Mouse (Mus musculus): ENCODE data around the gene Megf8. TPM values are rescaled to one million over a fixed set of nuclear protein-coding genes. Genes with fewer than 3 reads are reported as not detected.
A peak's percentile ranks its signal among the peaks of the same experiment; 100 is the strongest.
"Not testable (repeated sequence)": the region's sequence is repeated elsewhere in the genome, so short reads cannot be mapped to it uniquely, and the experiment has no call there.

Megf8 gene
- polyA plus RNA-seq, 1 experiment from 2014 or later, result 6.2 TPM

DNA sequence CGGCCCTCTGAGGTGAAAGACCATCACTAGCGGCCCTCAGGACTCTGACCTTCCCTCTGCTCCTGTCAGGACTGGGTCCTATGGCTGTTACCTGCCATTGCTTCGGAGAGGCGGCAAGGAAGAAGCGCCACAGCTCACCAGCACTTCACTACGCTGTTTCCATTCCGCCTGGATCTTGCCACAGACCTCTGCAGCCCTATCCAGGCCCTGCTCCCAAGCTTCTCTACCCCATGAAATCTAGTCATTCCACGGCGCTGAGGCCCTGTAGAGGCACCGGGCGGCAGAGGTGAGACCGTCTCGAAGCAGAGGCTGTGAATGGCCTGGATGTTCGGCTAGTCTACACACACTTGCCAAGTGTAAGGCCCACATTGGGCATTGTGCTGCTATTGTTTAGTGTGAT is 79.7 kb downstream of the Megf8 start:
- 86% methylated on average over 14 of the region's 14 CpGs for WGBS
- Histone ChIP-seq H3K9me3 (replicated peaks) (no peaks in the 10 kb centered on the region), H3K4me1 (replicated peaks) (peaks cover 26% of the 10 kb centered on the region), H3K9ac (no peak overlapping the region), H3K4me2 (peak overlapping the region; percentile 90), H3K36me3 (no peaks in the 10 kb centered on the region), H3K4me3 (peak overlapping the region; percentile 81; the same call in 1 of the 2 replicates), H3K27me3 (no peaks in the 10 kb centered on the region), H3K27ac (peak overlapping the region; percentile 60; the same call in 1 of the 2 replicates)
- ATAC-seq (replicated peaks; ENCODE audit: insufficient number of reproducible peaks, insufficient read depth, low FRiP score, low read depth), result no peak

DNA sequence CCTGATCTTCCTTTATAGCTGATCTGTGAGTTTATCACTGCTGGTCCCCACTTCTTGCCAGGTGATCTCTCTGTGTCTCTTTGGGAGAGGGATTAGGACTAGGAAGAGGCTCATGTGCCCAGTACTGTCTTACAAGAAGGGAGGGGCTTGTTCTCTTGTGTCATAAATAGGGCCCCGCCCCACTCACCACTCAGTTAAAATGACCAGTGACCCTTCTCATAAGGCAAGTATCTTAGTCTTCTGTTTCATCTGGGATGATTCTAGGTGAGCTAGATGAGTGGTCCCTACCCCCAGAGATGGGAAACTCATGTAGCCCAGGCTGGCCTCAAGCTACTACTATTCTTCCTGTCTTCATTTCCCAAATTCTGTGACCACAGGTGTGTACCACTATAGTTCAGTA is 81.6 kb downstream of the Megf8 start, which contains the start of gene Lipe:
TSS of gene Lipe (minus strand) at position 101 of the 400 bp plus-strand sequence.
- H3K27ac ChIP-seq, result no peak within 1 kb of the TSS
- peaks cover 31% of the 10 kb centered on the region for H3K4me1 ChIP-seq (replicated peaks)
- H3K9me3 ChIP-seq (replicated peaks), result no peaks in the 10 kb centered on the region
- H3K27me3 ChIP-seq, result no peaks in the 10 kb centered on the region
- H3K4me3 ChIP-seq, result no peak within 1 kb of the TSS
- no peaks in the 10 kb centered on the region for H3K36me3 ChIP-seq
- ATAC-seq (replicated peaks; ENCODE audit: insufficient number of reproducible peaks, insufficient read depth, low FRiP score, low read depth), result no peak
- WGBS, result 89% methylated on average over 1 of the region's 1 CpGs
- H3K9ac ChIP-seq, result no peak within 1 kb of the TSS
- no peak within 1 kb of the TSS for H3K4me2 ChIP-seq

DNA sequence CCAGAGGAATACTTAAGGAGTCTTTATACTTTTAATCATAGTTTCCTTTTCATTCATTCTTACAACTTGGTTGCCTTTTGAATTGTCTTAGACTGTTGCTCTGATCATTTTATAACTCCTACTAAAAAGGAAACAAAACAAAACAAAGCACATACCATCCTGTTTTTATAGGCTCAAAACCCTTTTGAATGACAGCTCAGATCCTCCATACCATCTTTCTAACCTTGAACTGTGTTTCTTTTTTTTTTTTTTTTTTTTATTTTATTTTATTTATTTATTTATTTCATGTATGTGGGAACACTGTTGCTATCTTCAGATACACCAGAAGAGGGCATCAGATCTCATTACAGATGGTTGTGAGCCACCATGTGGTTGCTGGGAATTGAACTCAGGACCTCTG is 82.1 kb downstream of the Megf8 start:
- not testable (repeated sequence) for ATAC-seq (replicated peaks; ENCODE audit: insufficient number of reproducible peaks, insufficient read depth, low FRiP score, low read depth); H3K4me3 ChIP-seq; H3K4me2 ChIP-seq; H3K27ac ChIP-seq; H3K36me3 ChIP-seq; H3K9ac ChIP-seq; H3K27me3 ChIP-seq; H3K9me3 ChIP-seq (replicated peaks)
- peaks cover 27% of the 10 kb centered on the region for H3K4me1 ChIP-seq (replicated peaks)

DNA sequence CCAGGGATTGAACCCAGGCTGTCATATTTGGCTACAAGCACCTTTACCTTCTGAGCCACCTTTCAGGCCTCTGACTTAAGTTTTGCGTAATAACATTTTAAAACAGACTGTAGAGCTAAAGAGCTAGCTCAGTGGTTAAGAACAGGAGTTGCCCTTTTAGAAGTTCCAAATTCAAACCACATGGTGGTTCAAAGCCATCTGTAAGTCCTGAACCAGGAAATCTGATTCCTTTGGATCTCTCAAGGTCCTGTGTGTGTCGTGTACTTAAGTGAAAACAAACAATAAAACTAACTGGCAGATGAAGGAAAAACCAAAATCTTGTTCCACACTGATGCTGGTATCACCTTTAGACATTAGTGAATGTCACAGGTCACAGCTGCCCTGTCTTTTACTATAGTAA is 84.6 kb downstream of the Megf8 start:
- no peaks in the 10 kb centered on the region for H3K27me3 ChIP-seq
- H3K9ac ChIP-seq, result no peak overlapping the region
- 68% methylated on average over 2 of the region's 2 CpGs for WGBS
- no peak overlapping the region for H3K4me2 ChIP-seq
- no peak overlapping the region for H3K27ac ChIP-seq
- H3K9me3 ChIP-seq (replicated peaks), result no peaks in the 10 kb centered on the region
- no peak overlapping the region for H3K4me3 ChIP-seq
- H3K36me3 ChIP-seq, result no peaks in the 10 kb centered on the region
- H3K4me1 ChIP-seq (replicated peaks), result peaks cover 14% of the 10 kb centered on the region
- no peak for ATAC-seq (replicated peaks; ENCODE audit: insufficient number of reproducible peaks, insufficient read depth, low FRiP score, low read depth)

DNA sequence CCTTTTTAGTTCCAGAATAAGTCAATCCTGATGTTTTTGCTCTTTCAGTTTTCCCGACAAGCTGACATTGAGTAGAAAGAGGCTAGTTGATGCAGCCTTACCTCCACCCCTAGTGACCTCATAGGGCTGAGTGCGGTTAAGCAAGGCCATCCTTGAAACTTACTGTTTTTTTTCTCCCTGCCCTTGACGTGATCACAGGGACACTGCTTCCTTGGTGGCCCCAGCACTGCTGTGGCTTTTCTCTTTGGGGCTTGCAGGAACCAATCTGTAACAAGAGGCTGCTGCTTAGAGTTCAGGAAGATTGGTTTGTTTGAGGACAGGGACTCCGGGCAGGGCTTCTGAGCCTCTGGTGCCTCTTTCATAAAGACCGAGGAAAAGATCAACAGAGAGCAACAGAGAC is 85.0 kb downstream of the Megf8 start:
- no peak overlapping the region for H3K4me2 ChIP-seq
- 56% methylated on average over 5 of the region's 5 CpGs for WGBS
- H3K36me3 ChIP-seq, result no peaks in the 10 kb centered on the region
- no peak overlapping the region for H3K27ac ChIP-seq
- H3K9ac ChIP-seq, result no peak overlapping the region
- no peaks in the 10 kb centered on the region for H3K9me3 ChIP-seq (replicated peaks)
- peaks cover 12% of the 10 kb centered on the region for H3K4me1 ChIP-seq (replicated peaks)
- no peaks in the 10 kb centered on the region for H3K27me3 ChIP-seq
- no peak for ATAC-seq (replicated peaks; ENCODE audit: insufficient number of reproducible peaks, insufficient read depth, low FRiP score, low read depth)
- no peak overlapping the region for H3K4me3 ChIP-seq

- H3K36me3 ChIP-seq, result no peaks in the 10 kb centered on the region
- no peak overlapping the region for H3K9ac ChIP-seq
- ATAC-seq (replicated peaks; ENCODE audit: insufficient number of reproducible peaks, insufficient read depth, low FRiP score, low read depth), result no peak
- H3K27me3 ChIP-seq, result no peaks in the 10 kb centered on the region
- 2% methylated on average over 2 of the region's 2 CpGs for WGBS
- no peak overlapping the region for H3K4me2 ChIP-seq
- peaks cover 12% of the 10 kb centered on the region for H3K4me1 ChIP-seq (replicated peaks)
- no peak overlapping the region for H3K4me3 ChIP-seq
- H3K9me3 ChIP-seq (replicated peaks), result no peaks in the 10 kb centered on the region
- no peak overlapping the region for H3K27ac ChIP-seq
Observed at GRCm38 (mm10) chr7:25402671-25403101, 85.7 kb downstream of the Megf8 start.

GRCm38 (mm10) chr7:25406468-25406867 is 89.5 kb downstream of the Megf8 start:
- H3K4me1 ChIP-seq (replicated peaks), result peaks cover 12% of the 10 kb centered on the region
- WGBS, result 77% methylated on average over 7 of the region's 7 CpGs
- H3K27me3 ChIP-seq, result no peaks in the 10 kb centered on the region
- no peak overlapping the region for H3K9ac ChIP-seq
- no peak for ATAC-seq (replicated peaks; ENCODE audit: insufficient number of reproducible peaks, insufficient read depth, low FRiP score, low read depth)
- H3K9me3 ChIP-seq (replicated peaks), result no peaks in the 10 kb centered on the region
- H3K36me3 ChIP-seq, result no peaks in the 10 kb centered on the region
- no peak overlapping the region for H3K4me2 ChIP-seq
- no peak overlapping the region for H3K27ac ChIP-seq
- no peak overlapping the region for H3K4me3 ChIP-seq

GRCm38 (mm10) chr7:25409114-25409760 is 92.3 kb downstream of the Megf8 start:
- Histone ChIP-seq H3K36me3 (no peaks in the 10 kb centered on the region), H3K4me2 (no peak overlapping the region), H3K4me1 (replicated peaks) (no peaks in the 10 kb centered on the region), H3K9me3 (replicated peaks) (no peaks in the 10 kb centered on the region), H3K9ac (no peak overlapping the region), H3K27me3 (no peaks in the 10 kb centered on the region), H3K27ac (no peak overlapping the region), H3K4me3 (no peak overlapping the region)
- 47% methylated on average over 4 of the region's 4 CpGs for WGBS
- ATAC-seq (replicated peaks; ENCODE audit: insufficient number of reproducible peaks, insufficient read depth, low FRiP score, low read depth), result no peak

DNA sequence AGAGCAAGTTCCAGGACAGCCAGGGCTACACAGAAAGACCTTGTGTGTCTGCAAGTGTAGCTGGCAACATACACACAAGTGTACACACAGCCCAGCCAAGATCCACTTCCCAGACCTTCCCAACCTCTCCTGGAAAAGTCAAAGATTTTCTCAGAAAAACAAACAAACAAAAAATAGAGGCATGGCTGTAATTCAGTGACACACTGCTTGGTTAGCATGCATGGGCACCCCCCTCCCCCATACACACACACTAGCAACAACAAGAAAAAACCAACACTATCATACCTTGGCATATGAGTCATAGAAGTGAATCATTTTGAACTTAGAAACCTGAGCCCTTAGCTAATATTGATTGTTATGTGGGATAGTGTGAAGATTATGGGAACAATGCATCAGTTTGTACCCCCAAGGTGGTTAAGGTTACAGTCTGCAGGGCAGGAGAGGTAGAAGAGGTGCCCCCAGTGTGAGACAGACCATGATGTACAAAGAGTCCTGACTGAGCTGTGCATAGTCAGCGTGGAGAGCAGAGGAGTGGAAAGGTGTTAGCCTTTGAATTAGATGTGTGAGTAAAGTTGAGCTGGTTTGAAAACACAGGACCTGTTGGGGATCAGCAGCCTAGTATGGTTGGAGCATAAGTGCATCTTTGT is 94.1 kb downstream of the Megf8 start:
- no peak overlapping the region for H3K27ac ChIP-seq
- H3K9me3 ChIP-seq (replicated peaks), result no peaks in the 10 kb centered on the region
- no peaks in the 10 kb centered on the region for H3K36me3 ChIP-seq
- H3K4me1 ChIP-seq (replicated peaks), result no peaks in the 10 kb centered on the region
- no peaks in the 10 kb centered on the region for H3K27me3 ChIP-seq
- WGBS, result 75% methylated on average over 1 of the region's 1 CpGs
- ATAC-seq (replicated peaks; ENCODE audit: insufficient number of reproducible peaks, insufficient read depth, low FRiP score, low read depth), result no peak
- no peak overlapping the region for H3K9ac ChIP-seq
- no peak overlapping the region for H3K4me2 ChIP-seq
- no peak overlapping the region for H3K4me3 ChIP-seq

GRCm38 (mm10) chr7:25411861-25412260 is 94.9 kb downstream of the Megf8 start:
- ATAC-seq (replicated peaks; ENCODE audit: insufficient number of reproducible peaks, insufficient read depth, low FRiP score, low read depth), result no peak
- Histone ChIP-seq H3K27ac (no peak overlapping the region), H3K4me1 (replicated peaks) (no peaks in the 10 kb centered on the region), H3K4me2 (no peak overlapping the region), H3K36me3 (no peaks in the 10 kb centered on the region), H3K4me3 (no peak overlapping the region), H3K9ac (no peak overlapping the region), H3K9me3 (replicated peaks) (no peaks in the 10 kb centered on the region), H3K27me3 (no peaks in the 10 kb centered on the region)
- whole genome bisulfite sequencing, result 71% methylated on average over 3 of the region's 3 CpGs

- ATAC-seq (replicated peaks; ENCODE audit: insufficient number of reproducible peaks, insufficient read depth, low FRiP score, low read depth), result no peak
- 38% methylated on average over 7 of the region's 7 CpGs for WGBS
- no peaks in the 10 kb centered on the region for H3K9me3 ChIP-seq (replicated peaks)
- no peaks in the 10 kb centered on the region for H3K27me3 ChIP-seq
- no peak within 1 kb of the TSS for H3K9ac ChIP-seq
- H3K36me3 ChIP-seq, result no peaks in the 10 kb centered on the region
- H3K27ac ChIP-seq, result no peak within 1 kb of the TSS; the same call in 1 of the 2 replicates
- H3K4me2 ChIP-seq, result no peak within 1 kb of the TSS
- no peaks in the 10 kb centered on the region for H3K4me1 ChIP-seq (replicated peaks)
- no peak within 1 kb of the TSS for H3K4me3 ChIP-seq
Observed at GRCm38 (mm10) chr7:25412833-25413441, 96.0 kb downstream of the Megf8 start, which contains the start of gene Cxcl17. Gene Cxcl17 (minus strand): TSS chr7:25412886.
